Mouse (Mus musculus): ENCODE results near the gene Cx3cl1. TPM values are rescaled to one million over a fixed set of nuclear protein-coding genes. Genes with fewer than 3 reads are reported as not detected.

The Cx3cl1 gene
- polyA plus RNA-seq, 1 experiment from 2014 or later: 56.7 TPM

GRCm38 (mm10) chr8:94805811-94806210 lies 34.0 kb downstream of the Cx3cl1 start:
- no peaks in the 10 kb centered on the region for H3K9me3 ChIP-seq (replicated peaks)
- no peak overlapping the region for H3K9ac ChIP-seq (replicated peaks)
- no peak for ATAC-seq (ENCODE audit: low FRiP score)
- no peak overlapping the region for H3K4me2 ChIP-seq
- no peak overlapping the region for H3K27ac ChIP-seq (replicated peaks)
- H3K4me3 ChIP-seq (replicated peaks): no peak overlapping the region
- H3K4me1 ChIP-seq: no peaks in the 10 kb centered on the region
- no peaks in the 10 kb centered on the region for H3K36me3 ChIP-seq
- no peaks in the 10 kb centered on the region for H3K27me3 ChIP-seq (replicated peaks)
- WGBS: 58% methylated on average over 4 of the region's 4 CpGs

GRCm38 (mm10) chr8:94807506-94807905 lies 35.7 kb downstream of the Cx3cl1 start:
- H3K4me2 ChIP-seq: no peak overlapping the region
- ATAC-seq (ENCODE audit: low FRiP score): no peak
- H3K36me3 ChIP-seq: no peaks in the 10 kb centered on the region
- H3K4me3 ChIP-seq (replicated peaks): no peak overlapping the region
- H3K4me1 ChIP-seq: peaks cover 7% of the 10 kb centered on the region
- no peak overlapping the region for H3K9ac ChIP-seq (replicated peaks)
- no peak overlapping the region for H3K27ac ChIP-seq (replicated peaks)
- WGBS: 49% methylated on average over 7 of the region's 7 CpGs
- no peaks in the 10 kb centered on the region for H3K27me3 ChIP-seq (replicated peaks)
- no peaks in the 10 kb centered on the region for H3K9me3 ChIP-seq (replicated peaks)

- H3K4me3 ChIP-seq (replicated peaks): no peak overlapping the region
- no peaks in the 10 kb centered on the region for H3K36me3 ChIP-seq
- no peak for ATAC-seq (ENCODE audit: low FRiP score)
- no peaks in the 10 kb centered on the region for H3K9me3 ChIP-seq (replicated peaks)
- H3K4me2 ChIP-seq: no peak overlapping the region
- WGBS: 88% methylated on average over 6 of the region's 6 CpGs
- no peak overlapping the region for H3K9ac ChIP-seq (replicated peaks)
- peaks cover 8% of the 10 kb centered on the region for H3K4me1 ChIP-seq
- no peaks in the 10 kb centered on the region for H3K27me3 ChIP-seq (replicated peaks)
- no peak overlapping the region for H3K27ac ChIP-seq (replicated peaks)
Measured at GRCm38 (mm10) chr8:94808372-94808771, 36.6 kb downstream of the Cx3cl1 start.

- WGBS: 86% methylated on average over 3 of the region's 3 CpGs
- H3K27ac ChIP-seq (replicated peaks): no peak within 1 kb of the TSS
- no peak within 1 kb of the TSS for H3K4me2 ChIP-seq
- no peak within 1 kb of the TSS for H3K4me3 ChIP-seq (replicated peaks)
- H3K9me3 ChIP-seq (replicated peaks): no peaks in the 10 kb centered on the region
- H3K9ac ChIP-seq (replicated peaks): no peak within 1 kb of the TSS
- no peaks in the 10 kb centered on the region for H3K27me3 ChIP-seq (replicated peaks)
- no peak for ATAC-seq (ENCODE audit: low FRiP score)
- peaks cover 8% of the 10 kb centered on the region for H3K4me1 ChIP-seq
- no peaks in the 10 kb centered on the region for H3K36me3 ChIP-seq
Measured at GRCm38 (mm10) chr8:94810153-94810552, 38.3 kb downstream of the Cx3cl1 start, which contains the start of gene Ccl17. Ccl17 (plus strand) TSS chr8:94810453.

GRCm38 (mm10) chr8:94810855-94811254 lies 39.0 kb downstream of the Cx3cl1 start:
- Histone ChIP-seq H3K4me1 (peaks cover 8% of the 10 kb centered on the region), H3K27ac (replicated peaks) (no peak overlapping the region), H3K36me3 (no peaks in the 10 kb centered on the region), H3K4me3 (replicated peaks) (no peak overlapping the region), H3K9me3 (replicated peaks) (no peaks in the 10 kb centered on the region), H3K27me3 (replicated peaks) (no peaks in the 10 kb centered on the region), H3K9ac (replicated peaks) (no peak overlapping the region), H3K4me2 (no peak overlapping the region)
- 80% methylated on average over 5 of the region's 5 CpGs for WGBS
- no peak for ATAC-seq (ENCODE audit: low FRiP score)

- no peak overlapping the region for H3K9ac ChIP-seq (replicated peaks)
- no peak overlapping the region for H3K4me3 ChIP-seq (replicated peaks)
- H3K27me3 ChIP-seq (replicated peaks): no peaks in the 10 kb centered on the region
- no peak overlapping the region for H3K4me2 ChIP-seq
- no peaks in the 10 kb centered on the region for H3K9me3 ChIP-seq (replicated peaks)
- no peak for ATAC-seq (ENCODE audit: low FRiP score)
- H3K36me3 ChIP-seq: no peaks in the 10 kb centered on the region
- WGBS: 80% methylated on average over 6 of the region's 6 CpGs
- no peak overlapping the region for H3K27ac ChIP-seq (replicated peaks)
- peaks cover 8% of the 10 kb centered on the region for H3K4me1 ChIP-seq
Measured at GRCm38 (mm10) chr8:94811654-94812053, 39.8 kb downstream of the Cx3cl1 start.

- Histone ChIP-seq H3K4me1 (peaks cover 8% of the 10 kb centered on the region), H3K4me2 (peak overlapping the region; percentile 42), H3K36me3 (no peaks in the 10 kb centered on the region), H3K4me3 (replicated peaks) (peak overlapping the region; percentile 14; the same call in 1 of the 2 replicates), H3K27me3 (replicated peaks) (no peaks in the 10 kb centered on the region), H3K9ac (replicated peaks) (0 out of 2 replicates have a peak overlapping the region, but pooled peaks have one; percentile 12), H3K9me3 (replicated peaks) (no peaks in the 10 kb centered on the region), H3K27ac (replicated peaks) (peak overlapping the region; percentile 73)
- peak; percentile 89 for ATAC-seq (ENCODE audit: low FRiP score)
- 22% methylated on average over 6 of the region's 6 CpGs for WGBS
Measured at GRCm38 (mm10) chr8:94812645-94813098, 40.9 kb downstream of the Cx3cl1 start.

GRCm38 (mm10) chr8:94814556-94814955 lies 42.7 kb downstream of the Cx3cl1 start:
- H3K4me1 ChIP-seq: peaks cover 8% of the 10 kb centered on the region
- H3K36me3 ChIP-seq: peaks cover 1% of the 10 kb centered on the region; the same call in 1 of the 2 replicates
- H3K4me3 ChIP-seq (replicated peaks): no peak overlapping the region
- no peak overlapping the region for H3K4me2 ChIP-seq
- H3K27me3 ChIP-seq (replicated peaks): no peaks in the 10 kb centered on the region
- no peak for ATAC-seq (ENCODE audit: low FRiP score)
- no peak overlapping the region for H3K9ac ChIP-seq (replicated peaks)
- no peaks in the 10 kb centered on the region for H3K9me3 ChIP-seq (replicated peaks)
- WGBS: 0% methylated on average over 1 of the region's 1 CpGs
- H3K27ac ChIP-seq (replicated peaks): no peak overlapping the region

GRCm38 (mm10) chr8:94817933-94818332 lies 46.1 kb downstream of the Cx3cl1 start:
- Histone ChIP-seq H3K4me1 (no peaks in the 10 kb centered on the region), H3K27me3 (replicated peaks) (no peaks in the 10 kb centered on the region), H3K4me2 (no peak overlapping the region), H3K9ac (replicated peaks) (no peak overlapping the region), H3K4me3 (replicated peaks) (no peak overlapping the region), H3K36me3 (peaks cover 31% of the 10 kb centered on the region), H3K9me3 (replicated peaks) (no peaks in the 10 kb centered on the region), H3K27ac (replicated peaks) (no peak overlapping the region)
- WGBS: 90% methylated on average over 11 of the region's 11 CpGs
- ATAC-seq (ENCODE audit: low FRiP score): no peak

GRCm38 (mm10) chr8:94819671-94820179 lies 47.9 kb downstream of the Cx3cl1 start:
- Histone ChIP-seq H3K4me1 (no peaks in the 10 kb centered on the region), H3K27ac (replicated peaks) (no peak overlapping the region), H3K36me3 (peaks cover 46% of the 10 kb centered on the region), H3K4me3 (replicated peaks) (no peak overlapping the region), H3K27me3 (replicated peaks) (no peaks in the 10 kb centered on the region), H3K4me2 (no peak overlapping the region), H3K9ac (replicated peaks) (no peak overlapping the region), H3K9me3 (replicated peaks) (no peaks in the 10 kb centered on the region)
- 85% methylated on average over 6 of the region's 6 CpGs for WGBS
- no peak for ATAC-seq (ENCODE audit: low FRiP score)

GRCm38 (mm10) chr8:94820553-94820952 lies 48.7 kb downstream of the Cx3cl1 start:
- Histone ChIP-seq H3K36me3 (peaks cover 53% of the 10 kb centered on the region), H3K4me1 (no peaks in the 10 kb centered on the region), H3K4me3 (replicated peaks) (no peak overlapping the region), H3K9ac (replicated peaks) (no peak overlapping the region), H3K27me3 (replicated peaks) (no peaks in the 10 kb centered on the region), H3K27ac (replicated peaks) (no peak overlapping the region), H3K9me3 (replicated peaks) (no peaks in the 10 kb centered on the region), H3K4me2 (no peak overlapping the region)
- ATAC-seq (ENCODE audit: low FRiP score): no peak
- 85% methylated on average over 7 of the region's 7 CpGs for WGBS

- H3K4me1 ChIP-seq: no peaks in the 10 kb centered on the region
- no peak overlapping the region for H3K27ac ChIP-seq (replicated peaks)
- no peaks in the 10 kb centered on the region for H3K9me3 ChIP-seq (replicated peaks)
- ATAC-seq (ENCODE audit: low FRiP score): no peak
- H3K9ac ChIP-seq (replicated peaks): no peak overlapping the region
- H3K27me3 ChIP-seq (replicated peaks): no peaks in the 10 kb centered on the region
- peaks cover 59% of the 10 kb centered on the region for H3K36me3 ChIP-seq
- no peak overlapping the region for H3K4me2 ChIP-seq
- WGBS: 85% methylated on average over 2 of the region's 2 CpGs
- no peak overlapping the region for H3K4me3 ChIP-seq (replicated peaks)
Measured at GRCm38 (mm10) chr8:94821381-94821780, 49.6 kb downstream of the Cx3cl1 start.

Measured in neural tube, embryonic 15.5 days (tissue).